Mouse (Mus musculus): Measurements from ENCODE around the gene Supt5. TPM values are rescaled to one million over a fixed set of nuclear protein-coding genes. Genes with fewer than 3 reads are reported as not detected.

Gene Supt5
- total and polyA plus RNA-seq, 3 experiments: 35.5 to 111 (median 67.3) TPM

- no peak for DNase-seq (ENCODE audit: extremely low read depth)
- TF ChIP-seq NELFE (IDR thresholded peaks at IDR 0.05; ENCODE audit: low read depth, low read length): no peak
- no peak for TF ChIP-seq MXI1 (IDR thresholded peaks at IDR 0.05; ENCODE audit: low read depth, low read length)
- no peak for TF ChIP-seq E2F4 (IDR thresholded peaks at IDR 0.05; ENCODE audit: insufficient replicate concordance, low read depth, low read length)
- no peak for TF ChIP-seq TBP (conservative IDR thresholded peaks at IDR 0.05; ENCODE audit: low read depth, low read length)
- TF ChIP-seq KAT2A (IDR thresholded peaks at IDR 0.05; ENCODE audit: insufficient replicate concordance, low read length): no peak
- no peak for TF ChIP-seq CTCF (conservative IDR thresholded peaks at IDR 0.05 in 1 of 2, IDR thresholded peaks at IDR 0.05 in 1 of 2; ENCODE audit: low read depth in 2 of 2, low read length in 2 of 2)
- TF ChIP-seq RAD21 (IDR thresholded peaks at IDR 0.05; ENCODE audit: low read depth, low read length): no peak
- TF ChIP-seq JUND (conservative IDR thresholded peaks at IDR 0.05; ENCODE audit: low read depth, low read length): no peak
- no peak for TF ChIP-seq MAZ (IDR thresholded peaks at IDR 0.05; ENCODE audit: low read depth, low read length)
- no peak for TF ChIP-seq EP300 (IDR thresholded peaks at IDR 0.05; ENCODE audit: low read length)
- no peak for TF ChIP-seq MAFK (IDR thresholded peaks at IDR 0.05; ENCODE audit: insufficient replicate concordance, low read length)
- no peak for TF ChIP-seq SMC3 (IDR thresholded peaks at IDR 0.05; ENCODE audit: low read depth, low read length)
- no peak for TF ChIP-seq HCFC1 (IDR thresholded peaks at IDR 0.05; ENCODE audit: low read depth, low read length)
- Histone ChIP-seq H3K4me3 (replicated peaks in 1 of 3; ENCODE audit: low read depth in 2 of 3, low read length in 2 of 3, poor library complexity in 1 of 3) (no peak overlapping the region), H3K9me3 (replicated peaks; ENCODE audit: low read length) (no peaks in the 10 kb centered on the region), H3K27ac (ENCODE audit: insufficient read depth, low read depth) (no peak overlapping the region), H3K79me2 (replicated peaks; ENCODE audit: control insufficient read depth, extremely low read depth, insufficient read depth, poor library complexity, severe bottlenecking) (no peaks in the 10 kb centered on the region), H3K4me1 (ENCODE audit: control insufficient read depth in 1 of 2, insufficient read depth in 2 of 2) (peaks cover 0 to 7% of the 10 kb centered on the region in 2 experiments; a peak in 2 of 4 replicates), H3K36me3 (replicated peaks in 1 of 2; ENCODE audit: control insufficient read depth in 1 of 2, insufficient read depth in 1 of 2, low read length in 1 of 2) (peaks cover 11 to 52% of the 10 kb centered on the region in 2 experiments), H3K27me3 (replicated peaks) (no peaks in the 10 kb centered on the region), H3K4me2 (ENCODE audit: insufficient read depth, low read depth, poor library complexity, severe bottlenecking) (no peak overlapping the region), H3K9ac (ENCODE audit: insufficient read depth, low read depth) (no peak overlapping the region)
- in situ Hi-C loops (cut with MboI; ENCODE audit: low pct_ligation_motif_present, low pct_unique_long_range_greater_than_20kb, low sequenced_read_pairs): no loop called here
- dilution Hi-C loops (cut with MboI; ENCODE audit: extremely low pct_ligation_motif_present, extremely low pct_unique_long_range_greater_than_20kb, low sequenced_read_pairs): no loop called here
These were observed 21.7 kb upstream of the Supt5 start for GRCm38 (mm10) chr7:28360291-28360690.

GRCm38 (mm10) chr7:28359854-28360253 lies 21.3 kb upstream of the Supt5 start:
- in situ Hi-C loops (cut with MboI; ENCODE audit: low pct_ligation_motif_present, low pct_unique_long_range_greater_than_20kb, low sequenced_read_pairs) (no loop called here), dilution Hi-C loops (cut with MboI; ENCODE audit: extremely low pct_ligation_motif_present, extremely low pct_unique_long_range_greater_than_20kb, low sequenced_read_pairs) (no loop called here)
- H3K4me1 ChIP-seq (ENCODE audit: control insufficient read depth in 1 of 2, insufficient read depth in 2 of 2): peaks cover 0 to 7% of the 10 kb centered on the region in 2 experiments; a peak in 2 of 4 replicates
- DNase-seq (ENCODE audit: extremely low read depth): no peak
- H3K36me3 ChIP-seq (replicated peaks in 1 of 2; ENCODE audit: control insufficient read depth in 1 of 2, insufficient read depth in 1 of 2, low read length in 1 of 2): peaks cover 11 to 53% of the 10 kb centered on the region in 2 experiments
- no peaks in the 10 kb centered on the region for H3K79me2 ChIP-seq (replicated peaks; ENCODE audit: control insufficient read depth, extremely low read depth, insufficient read depth, poor library complexity, severe bottlenecking)
- H3K9ac ChIP-seq (ENCODE audit: insufficient read depth, low read depth): no peak overlapping the region
- H3K27ac ChIP-seq (ENCODE audit: insufficient read depth, low read depth): no peak overlapping the region
- no peak overlapping the region for H3K4me3 ChIP-seq (replicated peaks in 1 of 3; ENCODE audit: low read depth in 2 of 3, low read length in 2 of 3, poor library complexity in 1 of 3)
- no peaks in the 10 kb centered on the region for H3K27me3 ChIP-seq (replicated peaks)
- no peaks in the 10 kb centered on the region for H3K9me3 ChIP-seq (replicated peaks; ENCODE audit: low read length)
- TF ChIP-seq MAX (IDR thresholded peaks at IDR 0.05; ENCODE audit: low read length): no peak
- TF ChIP-seq MYC (IDR thresholded peaks at IDR 0.05; ENCODE audit: low read depth, low read length): no peak
- no peak for TF ChIP-seq HCFC1 (IDR thresholded peaks at IDR 0.05; ENCODE audit: low read depth, low read length)
- TF ChIP-seq MXI1 (IDR thresholded peaks at IDR 0.05; ENCODE audit: low read depth, low read length): no peak
- H3K4me2 ChIP-seq (ENCODE audit: insufficient read depth, low read depth, poor library complexity, severe bottlenecking): no peak overlapping the region
